Mouse (Mus musculus) G1E (cell line): ENCODE results near the gene AU022252.

ENCODE experiments used
- CTCF ChIP-seq: IDR thresholded peaks from 2 replicates; pipeline ENCODE4 v1.5.1; 2012; ENCODE audit warnings: low read depth, low read length, inconsistent platforms, mixed read lengths
- GATA1 ChIP-seq: IDR thresholded peaks from 2 replicates; pipeline ENCODE4 v1.6.1; 2012; ENCODE audit warnings: borderline replicate concordance, low read length, inconsistent platforms, mixed read lengths
- GATA2 ChIP-seq: IDR thresholded peaks from 2 replicates; pipeline ENCODE4 v1.6.1; 2012; ENCODE audit warnings: low read depth, low read length, inconsistent platforms, borderline replicate concordance
- TAL1 ChIP-seq: conservative IDR thresholded peaks from 2 replicates; pipeline ENCODE4 v1.6.1; 2012; ENCODE audit warnings: low read depth, low read length, inconsistent platforms, mixed read lengths

DNA sequence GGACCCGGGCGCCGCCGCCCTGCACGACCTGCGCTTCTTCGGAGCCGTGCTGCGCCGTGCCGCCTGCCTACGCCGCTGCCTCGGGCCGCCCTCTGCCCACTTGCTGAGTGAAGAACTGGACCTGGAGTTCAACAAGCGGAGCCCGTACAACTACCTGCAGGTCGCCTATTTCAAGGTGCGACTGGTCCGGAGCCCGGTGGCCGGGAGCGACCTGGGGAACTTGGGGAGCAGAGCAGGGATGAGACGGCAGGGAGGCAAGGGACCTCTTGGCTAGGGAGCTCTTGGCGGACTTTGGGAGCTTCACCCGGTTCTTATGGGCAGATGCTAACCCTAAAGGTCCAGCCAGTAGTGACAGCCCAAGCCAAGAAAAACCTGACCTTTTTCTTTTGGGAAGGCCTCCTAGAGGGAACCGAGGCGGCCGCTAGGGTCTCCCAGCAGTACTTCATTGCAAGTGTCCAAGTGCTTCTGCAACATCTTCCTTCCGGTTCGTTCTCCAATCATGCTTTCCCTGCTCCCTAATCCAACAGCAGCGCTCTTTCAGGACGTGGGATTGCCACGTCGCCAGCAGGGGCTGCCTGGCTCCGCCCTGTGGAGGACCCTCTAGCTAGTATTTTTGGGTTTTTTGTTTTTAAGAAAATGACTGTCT is 867 bp upstream of the AU022252 start:
- TF ChIP-seq TAL1, result no peak
- TF ChIP-seq CTCF, result no peak
- TF ChIP-seq GATA1, result no peak
- TF ChIP-seq GATA2, result no peak
